8 mouse cellular contexts compared by ENCODE assay signal in genomic region chr13:44420227-44420592, GRCm38 (mm10).
DNase-seq lines count a peak whose midpoint lies in the region; ATAC-seq and TF ChIP-seq lines count a peak whose summit lies in the region.

No protein-coding gene starts in this region.

- 34% methylated on average over 6 of the region's 6 CpGs for WGBS in heart, embryonic 14.5 days
- WGBS in midbrain, embryonic 13.5 days, result 22% methylated on average over 6 of the region's 6 CpGs
- WGBS in midbrain, postnatal 0 days, result 30% methylated on average over 6 of the region's 6 CpGs
- WGBS in kidney, postnatal 0 days, result 23% methylated on average over 6 of the region's 6 CpGs
- WGBS in neural tube, embryonic 14.5 days, result 18% methylated on average over 6 of the region's 6 CpGs

- no peak for ATAC-seq in heart, embryonic 14.5 days (ENCODE audit: insufficient number of reproducible peaks, insufficient read depth, low FRiP score, low read depth)
- ATAC-seq in midbrain, embryonic 13.5 days, result no peak
- no peak for ATAC-seq in midbrain, postnatal 0 days (ENCODE audit: low FRiP score)
- peak; percentile 45 for ATAC-seq in kidney, postnatal 0 days (replicated peaks; ENCODE audit: low FRiP score, low read depth)
- ATAC-seq in neural tube, embryonic 14.5 days (ENCODE audit: low read depth), result no peak

- peaks cover 27 to 43% of the 10 kb centered on the region in 2 experiments for H3K4me1 ChIP-seq in heart, embryonic 14.5 days (ENCODE audit: control insufficient read depth in 2 of 2, insufficient read depth in 2 of 2, low read length in 2 of 2)
- H3K4me1 ChIP-seq in midbrain, embryonic 13.5 days (replicated peaks), result peaks cover 21% of the 10 kb centered on the region
- H3K4me1 ChIP-seq in midbrain, postnatal 0 days (ENCODE audit: insufficient read depth, low read length), result no peaks in the 10 kb centered on the region
- peaks cover 37% of the 10 kb centered on the region for H3K4me1 ChIP-seq in kidney, postnatal 0 days (replicated peaks; ENCODE audit: insufficient read depth, low read length)
- peaks cover 10% of the 10 kb centered on the region; the same call in 1 of the 2 replicates for H3K4me1 ChIP-seq in neural tube, embryonic 14.5 days (ENCODE audit: control insufficient read depth, insufficient read depth, low read length)

- no peaks in the 10 kb centered on the region for H3K36me3 ChIP-seq in heart, embryonic 14.5 days (ENCODE audit: control insufficient read depth, insufficient read depth, low read length)
- H3K36me3 ChIP-seq in midbrain, embryonic 13.5 days, result no peaks in the 10 kb centered on the region
- no peaks in the 10 kb centered on the region for H3K36me3 ChIP-seq in midbrain, postnatal 0 days (ENCODE audit: insufficient read depth, low read length)
- H3K36me3 ChIP-seq in kidney, postnatal 0 days (ENCODE audit: insufficient read depth, low read length), result no peaks in the 10 kb centered on the region
- H3K36me3 ChIP-seq in neural tube, embryonic 14.5 days (ENCODE audit: control insufficient read depth, insufficient read depth, low read length), result no peaks in the 10 kb centered on the region

- no peak overlapping the region for H3K4me3 ChIP-seq in heart, embryonic 14.5 days (ENCODE audit: control insufficient read depth in 1 of 2, insufficient read depth in 1 of 2, low read depth in 1 of 2, low read length in 2 of 2)
- no peak overlapping the region for H3K4me3 ChIP-seq in midbrain, embryonic 13.5 days (replicated peaks)
- no peak overlapping the region for H3K4me3 ChIP-seq in midbrain, postnatal 0 days (ENCODE audit: low read depth, low read length)
- no peak overlapping the region for H3K4me3 ChIP-seq in kidney, postnatal 0 days (replicated peaks; ENCODE audit: low read depth, low read length)
- no peak overlapping the region for H3K4me3 ChIP-seq in neural tube, embryonic 14.5 days (ENCODE audit: low read depth, low read length)

- no peaks in the 10 kb centered on the region for H3K9me3 ChIP-seq in heart, embryonic 14.5 days (ENCODE audit: control insufficient read depth, low read length)
- H3K9me3 ChIP-seq in midbrain, embryonic 13.5 days, result 0 out of 2 replicates have a peak, but pooled peaks cover 3% of the 10 kb centered on the region
- H3K9me3 ChIP-seq in midbrain, postnatal 0 days (ENCODE audit: low read length), result no peaks in the 10 kb centered on the region
- no peaks in the 10 kb centered on the region for H3K9me3 ChIP-seq in kidney, postnatal 0 days (replicated peaks; ENCODE audit: low read length)
- H3K9me3 ChIP-seq in neural tube, embryonic 14.5 days (ENCODE audit: control insufficient read depth, low read length), result no peaks in the 10 kb centered on the region

- no peak overlapping the region for H3K27ac ChIP-seq in heart, embryonic 14.5 days (replicated peaks in 1 of 2; ENCODE audit: control insufficient read depth in 1 of 2, insufficient read depth in 1 of 2, low read depth in 2 of 2, low read length in 2 of 2)
- no peak overlapping the region for H3K27ac ChIP-seq in midbrain, embryonic 13.5 days
- H3K27ac ChIP-seq in midbrain, postnatal 0 days (ENCODE audit: low read depth, low read length), result no peak overlapping the region
- H3K27ac ChIP-seq in kidney, postnatal 0 days, result peak overlapping the region; percentile 71
- H3K27ac ChIP-seq in neural tube, embryonic 14.5 days (ENCODE audit: low read depth, low read length), result no peak overlapping the region

- no peaks in the 10 kb centered on the region for H3K27me3 ChIP-seq in heart, embryonic 14.5 days (ENCODE audit: control insufficient read depth, insufficient read depth, low read length)
- H3K27me3 ChIP-seq in midbrain, embryonic 13.5 days, result 0 out of 2 replicates have a peak, but pooled peaks cover 3% of the 10 kb centered on the region
- H3K27me3 ChIP-seq in midbrain, postnatal 0 days (ENCODE audit: insufficient read depth, low read length), result no peaks in the 10 kb centered on the region
- no peaks in the 10 kb centered on the region for H3K27me3 ChIP-seq in kidney, postnatal 0 days (ENCODE audit: insufficient read depth, low read length)
- H3K27me3 ChIP-seq in neural tube, embryonic 14.5 days (ENCODE audit: control insufficient read depth, insufficient read depth, low read length), result no peaks in the 10 kb centered on the region

- peak overlapping the region; percentile 35 for H3K9ac ChIP-seq in heart, embryonic 14.5 days (ENCODE audit: low read length)
- no peak overlapping the region for H3K9ac ChIP-seq in midbrain, embryonic 13.5 days (replicated peaks)
- no peak overlapping the region for H3K9ac ChIP-seq in midbrain, postnatal 0 days (replicated peaks; ENCODE audit: low read length, poor library complexity, severe bottlenecking)
- no peak overlapping the region for H3K9ac ChIP-seq in kidney, postnatal 0 days (ENCODE audit: low read depth, low read length)
- H3K9ac ChIP-seq in neural tube, embryonic 14.5 days (replicated peaks; ENCODE audit: low read depth, low read length), result no peak overlapping the region

- DNase-seq in heart, adult 18-20 months, result no peak
- DNase-seq in midbrain, postnatal 0 days (ENCODE audit: low spot score), result no peak
- DNase-seq in kidney, postnatal 0 days (ENCODE audit: low spot score), result peak; percentile 82
- DNase-seq in layer of hippocampus, postnatal 25 days (ENCODE audit: extremely low spot score in 1 of 2, low spot score in 1 of 2), result no peak
- no peak for DNase-seq in adrenal gland, adult 2 months

- TF ChIP-seq CTCF in midbrain, postnatal 0 days (IDR thresholded peaks at IDR 0.05), result no peak
- TF ChIP-seq CTCF in kidney, postnatal 0 days (IDR thresholded peaks at IDR 0.05; ENCODE audit: low read depth), result no peak

- peak overlapping the region; percentile 54 for H3K4me2 ChIP-seq in heart, embryonic 14.5 days (ENCODE audit: low read length)
- peak overlapping the region; percentile 27; the same call in 1 of the 2 replicates for H3K4me2 ChIP-seq in midbrain, embryonic 13.5 days (replicated peaks)
- H3K4me2 ChIP-seq in midbrain, postnatal 0 days (ENCODE audit: low read depth, low read length, poor library complexity, severe bottlenecking), result no peak overlapping the region
- peak overlapping the region; percentile 19; the same call in 1 of the 2 replicates for H3K4me2 ChIP-seq in kidney, postnatal 0 days (ENCODE audit: low read length)
- H3K4me2 ChIP-seq in neural tube, embryonic 14.5 days (ENCODE audit: low read depth, low read length), result peak overlapping the region; percentile 26; the same call in 1 of the 2 replicates
